Mouse (Mus musculus): ENCODE data around the gene Gm17359. TPM values are rescaled to one million over a fixed set of nuclear protein-coding genes. Genes with fewer than 3 reads are reported as not detected.

The Gm17359 gene
- polyA plus RNA-seq, 1 experiment from 2014 or later: not detected

GRCm38 (mm10) chr3:79314006-79314698 lies 22.3 kb upstream of the Gm17359 start:
- WGBS: 61% methylated on average over 10 of the region's 10 CpGs
- no peak for TF ChIP-seq CTCF (IDR thresholded peaks at IDR 0.05; ENCODE audit: low read depth)

GRCm38 (mm10) chr3:79324697-79325526 lies 11.5 kb upstream of the Gm17359 start:
- TF ChIP-seq CTCF (IDR thresholded peaks at IDR 0.05; ENCODE audit: low read depth): no peak
- H3K27me3 ChIP-seq (replicated peaks; ENCODE audit: control insufficient read depth, insufficient read depth, low read length): no peaks in the 10 kb centered on the region
- no peak overlapping the region for H3K9ac ChIP-seq (ENCODE audit: low read depth, low read length)
- H3K36me3 ChIP-seq (ENCODE audit: control insufficient read depth, insufficient read depth): no peaks in the 10 kb centered on the region
- no peaks in the 10 kb centered on the region for H3K4me1 ChIP-seq (replicated peaks; ENCODE audit: control insufficient read depth, insufficient read depth, low read length)
- no peak for ATAC-seq
- no peak overlapping the region for H3K27ac ChIP-seq (ENCODE audit: low read depth, low read length)
- H3K4me3 ChIP-seq (ENCODE audit: low read depth, low read length): no peak overlapping the region
- H3K9me3 ChIP-seq (ENCODE audit: control insufficient read depth): no peaks in the 10 kb centered on the region
- peak overlapping the region; percentile 30 for H3K4me2 ChIP-seq (replicated peaks; ENCODE audit: low read depth)
- WGBS: 32% methylated on average over 10 of the region's 10 CpGs

More at GRCm38 (mm10) chr3:79314006-79314698, 22.3 kb upstream of the Gm17359 start:
- H3K4me2 ChIP-seq (replicated peaks; ENCODE audit: low read depth): no peak overlapping the region
- H3K36me3 ChIP-seq (ENCODE audit: control insufficient read depth, insufficient read depth): no peaks in the 10 kb centered on the region
- no peaks in the 10 kb centered on the region for H3K9me3 ChIP-seq (ENCODE audit: control insufficient read depth)
- no peak for ATAC-seq
- H3K4me3 ChIP-seq (ENCODE audit: low read depth, low read length): no peak overlapping the region
- no peaks in the 10 kb centered on the region for H3K27me3 ChIP-seq (replicated peaks; ENCODE audit: control insufficient read depth, insufficient read depth, low read length)
- H3K27ac ChIP-seq (ENCODE audit: low read depth, low read length): no peak overlapping the region
- no peak overlapping the region for H3K9ac ChIP-seq (ENCODE audit: low read depth, low read length)
- no peaks in the 10 kb centered on the region for H3K4me1 ChIP-seq (replicated peaks; ENCODE audit: control insufficient read depth, insufficient read depth, low read length)

- ATAC-seq: no peak
- Histone ChIP-seq H3K9me3 (ENCODE audit: control insufficient read depth) (no peaks in the 10 kb centered on the region), H3K36me3 (ENCODE audit: control insufficient read depth, insufficient read depth) (no peaks in the 10 kb centered on the region), H3K4me1 (replicated peaks; ENCODE audit: control insufficient read depth, insufficient read depth, low read length) (no peaks in the 10 kb centered on the region), H3K4me2 (replicated peaks; ENCODE audit: low read depth) (no peak overlapping the region), H3K27ac (ENCODE audit: low read depth, low read length) (no peak overlapping the region), H3K4me3 (ENCODE audit: low read depth, low read length) (no peak overlapping the region), H3K27me3 (replicated peaks; ENCODE audit: control insufficient read depth, insufficient read depth, low read length) (no peaks in the 10 kb centered on the region), H3K9ac (ENCODE audit: low read depth, low read length) (no peak overlapping the region)
- no peak for TF ChIP-seq CTCF (IDR thresholded peaks at IDR 0.05; ENCODE audit: low read depth)
- WGBS: 47% methylated on average over 8 of the region's 8 CpGs
Observed at GRCm38 (mm10) chr3:79329691-79330315, 6.7 kb upstream of the Gm17359 start.

GRCm38 (mm10) chr3:79333051-79333450 lies 3.4 kb upstream of the Gm17359 start:
- no peak for ATAC-seq
- H3K36me3 ChIP-seq (ENCODE audit: control insufficient read depth, insufficient read depth): no peaks in the 10 kb centered on the region
- 79% methylated on average over 7 of the region's 7 CpGs for WGBS
- H3K4me2 ChIP-seq (replicated peaks; ENCODE audit: low read depth): no peak overlapping the region
- H3K4me1 ChIP-seq (replicated peaks; ENCODE audit: control insufficient read depth, insufficient read depth, low read length): no peaks in the 10 kb centered on the region
- TF ChIP-seq CTCF (IDR thresholded peaks at IDR 0.05; ENCODE audit: low read depth): no peak
- H3K9me3 ChIP-seq (ENCODE audit: control insufficient read depth): no peaks in the 10 kb centered on the region
- H3K27ac ChIP-seq (ENCODE audit: low read depth, low read length): no peak overlapping the region
- H3K9ac ChIP-seq (ENCODE audit: low read depth, low read length): no peak overlapping the region
- H3K4me3 ChIP-seq (ENCODE audit: low read depth, low read length): no peak overlapping the region
- H3K27me3 ChIP-seq (replicated peaks; ENCODE audit: control insufficient read depth, insufficient read depth, low read length): no peaks in the 10 kb centered on the region

- Histone ChIP-seq H3K4me1 (replicated peaks; ENCODE audit: control insufficient read depth, insufficient read depth, low read length) (no peaks in the 10 kb centered on the region), H3K36me3 (ENCODE audit: control insufficient read depth, insufficient read depth) (no peaks in the 10 kb centered on the region), H3K9me3 (ENCODE audit: control insufficient read depth) (no peaks in the 10 kb centered on the region), H3K27me3 (replicated peaks; ENCODE audit: control insufficient read depth, insufficient read depth, low read length) (no peaks in the 10 kb centered on the region), H3K4me3 (ENCODE audit: low read depth, low read length) (no peak overlapping the region), H3K9ac (ENCODE audit: low read depth, low read length) (no peak overlapping the region), H3K27ac (ENCODE audit: low read depth, low read length) (no peak overlapping the region), H3K4me2 (replicated peaks; ENCODE audit: low read depth) (no peak overlapping the region)
- TF ChIP-seq CTCF (IDR thresholded peaks at IDR 0.05; ENCODE audit: low read depth): no peak
- no peak for ATAC-seq
- 51% methylated on average over 8 of the region's 8 CpGs for WGBS
Observed at GRCm38 (mm10) chr3:79333643-79334200, 2.7 kb upstream of the Gm17359 start.

GRCm38 (mm10) chr3:79340737-79341136 lies 4.3 kb downstream of the Gm17359 start:
- no peak overlapping the region for H3K27ac ChIP-seq (ENCODE audit: low read depth, low read length)
- H3K4me2 ChIP-seq (replicated peaks; ENCODE audit: low read depth): no peak overlapping the region
- ATAC-seq: peak; percentile 53; the same call in 1 of the 2 replicates
- H3K9ac ChIP-seq (ENCODE audit: low read depth, low read length): no peak overlapping the region
- TF ChIP-seq CTCF (IDR thresholded peaks at IDR 0.05; ENCODE audit: low read depth): no peak
- WGBS: 22% methylated on average over 3 of the region's 3 CpGs
- H3K36me3 ChIP-seq (ENCODE audit: control insufficient read depth, insufficient read depth): no peaks in the 10 kb centered on the region
- H3K27me3 ChIP-seq (replicated peaks; ENCODE audit: control insufficient read depth, insufficient read depth, low read length): no peaks in the 10 kb centered on the region
- H3K4me3 ChIP-seq (ENCODE audit: low read depth, low read length): no peak overlapping the region
- H3K9me3 ChIP-seq (ENCODE audit: control insufficient read depth): no peaks in the 10 kb centered on the region
- no peaks in the 10 kb centered on the region for H3K4me1 ChIP-seq (replicated peaks; ENCODE audit: control insufficient read depth, insufficient read depth, low read length)

All from intestine, postnatal 0 days (tissue).